Mouse (Mus musculus): ENCODE measurements around the gene Dynlt1b. TPM values are rescaled to one million over a fixed set of nuclear protein-coding genes. Genes with fewer than 3 reads are reported as not detected.
"Not testable (repeated sequence)": the region's sequence is repeated elsewhere in the genome, so short reads cannot be mapped to it uniquely, and the experiment has no call there.

Gene Dynlt1b
- total and polyA plus RNA-seq, 2 experiments, result 37.4 to 56.6 TPM

DNA sequence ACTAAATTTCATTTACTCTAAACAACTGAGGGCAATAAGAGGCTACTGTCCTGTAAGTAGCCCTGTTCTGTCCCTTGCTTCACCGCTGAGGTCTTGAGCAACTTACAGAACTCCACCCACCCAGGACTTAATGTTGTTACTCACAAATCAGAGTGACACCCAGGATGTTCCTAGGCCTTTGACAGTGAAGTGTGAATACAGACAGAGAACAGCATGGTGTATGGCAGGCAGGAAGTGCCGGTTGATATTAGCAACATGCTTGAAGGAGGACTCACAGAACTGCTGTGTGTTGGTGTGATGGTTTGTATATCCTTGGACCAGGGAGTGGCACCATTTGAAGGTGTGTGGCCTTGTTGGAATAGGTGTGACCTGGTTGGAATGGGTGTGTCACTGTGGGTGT is 9.4 kb upstream of the Dynlt1b start:
- not testable (repeated sequence) for DNase-seq (ENCODE audit: extremely low read depth, low read depth, low spot score); H3K4me3 ChIP-seq (ENCODE audit: insufficient read depth, low read depth, low read length); H3K79me2 ChIP-seq (ENCODE audit: control insufficient read depth, insufficient read depth, low read length); H3K27me3 ChIP-seq (ENCODE audit: control insufficient read depth, insufficient read depth, low read length); H3K9ac ChIP-seq (ENCODE audit: low read depth, low read length); H3K36me3 ChIP-seq (ENCODE audit: control insufficient read depth, insufficient read depth, low read length); H3K4me1 ChIP-seq (ENCODE audit: control insufficient read depth, insufficient read depth, low read length); H3K27ac ChIP-seq (replicated peaks; ENCODE audit: insufficient read depth, low read depth, low read length)
- 99% methylated on average over 2 of the region's 2 CpGs for WGBS

DNA sequence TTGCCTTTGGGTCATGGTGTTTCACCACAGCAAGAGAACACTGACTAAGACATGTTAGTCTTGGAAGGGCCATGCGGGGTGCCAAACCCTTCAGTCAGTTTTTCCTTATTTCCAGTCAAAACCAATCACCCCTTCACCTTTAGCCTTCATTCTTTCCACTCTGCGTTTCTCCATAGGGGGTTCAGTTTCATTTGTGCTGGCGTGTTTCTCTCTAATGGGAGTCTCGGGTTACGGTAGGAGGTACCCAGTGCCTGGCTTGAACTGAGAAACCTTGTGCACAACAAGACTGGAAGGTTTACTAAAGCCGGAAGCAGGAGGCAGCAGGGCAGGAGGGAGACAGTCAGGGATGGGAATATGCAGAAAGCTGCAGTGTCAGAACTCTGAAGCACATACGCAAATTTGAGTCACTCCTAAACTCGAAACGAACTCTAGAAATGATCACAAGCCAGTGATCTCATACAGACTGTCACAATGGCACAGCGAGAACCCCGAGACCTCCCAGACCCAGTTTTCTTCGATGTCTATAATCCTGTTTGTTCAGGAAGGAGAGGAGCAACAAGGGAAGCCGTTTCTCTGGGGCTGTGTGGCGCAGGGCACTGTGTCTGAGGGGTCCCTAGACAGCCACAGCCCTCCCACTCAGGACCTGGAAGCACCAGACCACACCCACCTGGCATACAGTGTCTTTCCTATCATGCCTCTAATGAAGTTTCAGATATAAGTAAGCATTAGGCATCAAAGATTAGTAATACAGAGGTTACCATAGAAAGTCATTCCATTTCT is 8.2 kb upstream of the Dynlt1b start:
- 62% methylated on average over 13 of the region's 14 CpGs for WGBS
- not testable (repeated sequence) for H3K4me3 ChIP-seq (ENCODE audit: insufficient read depth, low read depth, low read length); H3K9ac ChIP-seq (ENCODE audit: low read depth, low read length); DNase-seq (ENCODE audit: extremely low read depth, low read depth, low spot score); H3K36me3 ChIP-seq (ENCODE audit: control insufficient read depth, insufficient read depth, low read length); H3K27me3 ChIP-seq (ENCODE audit: control insufficient read depth, insufficient read depth, low read length); H3K27ac ChIP-seq (replicated peaks; ENCODE audit: insufficient read depth, low read depth, low read length); H3K4me1 ChIP-seq (ENCODE audit: control insufficient read depth, insufficient read depth, low read length); H3K79me2 ChIP-seq (ENCODE audit: control insufficient read depth, insufficient read depth, low read length)

DNA sequence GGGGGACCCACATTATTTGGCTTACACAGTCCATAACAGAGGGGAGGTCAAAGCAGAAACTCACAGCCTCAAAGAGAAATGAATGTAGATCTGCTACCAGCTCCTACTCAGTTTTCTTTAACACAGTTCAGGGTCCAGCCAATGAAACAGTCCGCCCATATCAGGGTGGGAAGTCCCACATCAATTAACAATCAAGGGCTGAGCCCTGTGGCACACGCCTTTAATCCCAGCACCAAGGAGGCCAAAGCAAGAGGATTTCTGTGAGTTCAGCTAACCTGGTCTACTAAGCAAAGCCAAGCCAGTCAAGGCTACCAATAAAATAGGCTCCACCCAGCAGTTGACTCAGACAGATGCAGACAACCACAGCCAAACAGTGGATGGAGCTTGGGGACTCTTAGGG is 7.5 kb upstream of the Dynlt1b start:
- H3K4me3 ChIP-seq (ENCODE audit: insufficient read depth, low read depth, low read length); H3K9ac ChIP-seq (ENCODE audit: low read depth, low read length); H3K79me2 ChIP-seq (ENCODE audit: control insufficient read depth, insufficient read depth, low read length); H3K36me3 ChIP-seq (ENCODE audit: control insufficient read depth, insufficient read depth, low read length); H3K4me1 ChIP-seq (ENCODE audit: control insufficient read depth, insufficient read depth, low read length); H3K27me3 ChIP-seq (ENCODE audit: control insufficient read depth, insufficient read depth, low read length); DNase-seq (ENCODE audit: extremely low read depth, low read depth, low spot score); H3K27ac ChIP-seq (replicated peaks; ENCODE audit: insufficient read depth, low read depth, low read length): not testable (repeated sequence)
- WGBS, result 73% methylated on average over 2 of the region's 2 CpGs

DNA sequence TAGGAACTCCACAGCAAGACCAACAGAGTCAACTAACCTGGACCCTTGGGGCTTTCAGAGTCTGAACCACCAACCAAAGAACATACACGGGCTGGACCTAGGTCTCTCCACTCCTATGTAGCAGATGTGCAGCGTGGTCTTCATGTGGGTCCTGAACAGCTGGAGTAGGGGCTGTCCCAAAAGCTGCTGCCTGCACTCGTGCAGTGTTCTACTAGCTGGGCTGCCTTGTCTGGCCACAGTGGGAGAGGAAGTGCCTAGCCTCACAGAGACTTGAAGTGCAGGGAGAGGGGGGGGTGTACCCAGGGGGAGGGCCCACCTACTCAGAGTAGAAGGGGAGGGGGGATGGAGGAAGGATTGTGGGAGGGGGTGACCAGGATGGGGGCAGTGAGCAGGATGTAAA is 7.1 kb upstream of the Dynlt1b start:
- not testable (repeated sequence) for H3K27me3 ChIP-seq (ENCODE audit: control insufficient read depth, insufficient read depth, low read length); H3K4me1 ChIP-seq (ENCODE audit: control insufficient read depth, insufficient read depth, low read length); H3K36me3 ChIP-seq (ENCODE audit: control insufficient read depth, insufficient read depth, low read length); H3K79me2 ChIP-seq (ENCODE audit: control insufficient read depth, insufficient read depth, low read length); H3K4me3 ChIP-seq (ENCODE audit: insufficient read depth, low read depth, low read length); DNase-seq (ENCODE audit: extremely low read depth, low read depth, low spot score); H3K27ac ChIP-seq (replicated peaks; ENCODE audit: insufficient read depth, low read depth, low read length); H3K9ac ChIP-seq (ENCODE audit: low read depth, low read length)
- WGBS, result 78% methylated on average over 3 of the region's 3 CpGs

DNA sequence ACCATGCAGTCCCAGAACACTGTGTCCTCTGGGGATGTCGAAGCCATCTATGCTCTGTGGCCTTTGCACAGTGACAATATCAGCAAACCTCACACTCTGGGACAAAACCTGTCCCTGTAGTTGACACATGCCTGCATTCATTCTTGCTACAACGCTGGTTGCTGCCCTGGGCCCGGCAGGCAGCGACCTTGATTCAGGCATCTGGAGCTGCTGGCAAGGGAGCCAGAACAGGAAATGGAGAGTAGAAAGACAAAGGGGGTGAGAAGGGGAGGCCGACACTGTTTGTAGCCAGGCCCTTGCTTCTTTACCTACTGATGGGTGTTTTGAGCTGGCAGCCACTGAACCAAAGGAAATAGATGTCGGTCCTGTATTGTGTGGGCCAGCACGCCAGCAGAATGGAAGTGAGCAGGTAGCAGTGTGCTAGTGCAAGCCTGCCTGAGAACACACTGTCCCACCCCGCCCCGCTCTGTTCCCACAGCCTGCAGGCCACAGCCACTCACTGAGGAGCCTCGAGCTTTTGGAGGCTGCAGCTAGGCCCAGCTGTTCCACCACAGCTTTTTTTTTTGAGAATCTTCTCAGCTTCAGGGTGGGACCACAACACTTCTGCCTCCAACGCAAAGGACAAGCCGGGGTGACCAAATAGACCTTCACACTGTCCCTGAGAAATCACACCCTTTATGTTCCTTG is 5.5 kb upstream of the Dynlt1b start:
- DNase-seq (ENCODE audit: extremely low read depth, low read depth, low spot score); H3K27me3 ChIP-seq (ENCODE audit: control insufficient read depth, insufficient read depth, low read length); H3K4me1 ChIP-seq (ENCODE audit: control insufficient read depth, insufficient read depth, low read length); H3K27ac ChIP-seq (replicated peaks; ENCODE audit: insufficient read depth, low read depth, low read length); H3K79me2 ChIP-seq (ENCODE audit: control insufficient read depth, insufficient read depth, low read length); H3K4me3 ChIP-seq (ENCODE audit: insufficient read depth, low read depth, low read length); H3K9ac ChIP-seq (ENCODE audit: low read depth, low read length); H3K36me3 ChIP-seq (ENCODE audit: control insufficient read depth, insufficient read depth, low read length): not testable (repeated sequence)
- 64% methylated on average over 12 of the region's 12 CpGs for WGBS

DNA sequence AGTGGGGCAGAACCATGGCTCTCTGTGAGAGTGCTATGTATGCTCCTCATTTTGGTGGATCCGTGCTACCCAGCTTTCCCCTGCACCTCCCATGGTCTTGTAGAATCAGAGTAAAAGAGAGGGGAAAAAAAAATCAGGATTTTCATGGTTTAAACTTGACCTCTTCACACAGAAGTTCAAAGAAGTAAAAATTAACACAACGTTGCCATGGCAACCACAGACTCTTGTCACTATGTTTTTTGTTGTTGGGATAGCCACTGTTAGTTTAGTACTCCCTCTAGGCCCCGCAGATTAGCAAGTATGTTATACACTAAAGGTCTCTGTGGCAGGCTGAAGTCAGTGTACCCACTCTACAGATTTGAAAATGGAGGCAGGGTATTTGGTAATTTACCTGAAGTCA is 4.6 kb upstream of the Dynlt1b start:
- not testable (repeated sequence) for H3K36me3 ChIP-seq (ENCODE audit: control insufficient read depth, insufficient read depth, low read length); DNase-seq (ENCODE audit: extremely low read depth, low read depth, low spot score); H3K27ac ChIP-seq (replicated peaks; ENCODE audit: insufficient read depth, low read depth, low read length); H3K27me3 ChIP-seq (ENCODE audit: control insufficient read depth, insufficient read depth, low read length); H3K4me1 ChIP-seq (ENCODE audit: control insufficient read depth, insufficient read depth, low read length); H3K79me2 ChIP-seq (ENCODE audit: control insufficient read depth, insufficient read depth, low read length); H3K9ac ChIP-seq (ENCODE audit: low read depth, low read length); H3K4me3 ChIP-seq (ENCODE audit: insufficient read depth, low read depth, low read length)
- WGBS, result 82% methylated on average over 3 of the region's 3 CpGs

DNA sequence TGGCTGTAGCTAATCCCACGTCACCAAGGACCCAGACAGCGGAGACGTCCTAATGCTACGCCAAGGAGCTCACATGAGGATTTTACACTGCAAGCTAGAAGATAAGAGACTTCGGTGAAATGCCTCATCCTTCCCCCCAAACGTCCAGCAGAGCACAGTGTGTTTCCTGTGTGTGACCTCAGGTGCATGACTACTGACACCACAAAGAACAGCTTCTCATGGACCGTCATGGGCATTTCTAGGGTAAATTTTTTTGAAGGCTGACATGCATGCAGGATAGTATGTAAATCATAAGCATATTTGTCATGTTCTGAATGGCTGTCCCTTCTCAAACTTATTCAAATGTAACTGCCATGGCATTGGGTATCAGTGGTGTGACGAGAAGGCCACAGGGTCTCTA is 3.0 kb upstream of the Dynlt1b start:
- H3K9ac ChIP-seq (ENCODE audit: low read depth, low read length); H3K27me3 ChIP-seq (ENCODE audit: control insufficient read depth, insufficient read depth, low read length); H3K36me3 ChIP-seq (ENCODE audit: control insufficient read depth, insufficient read depth, low read length); DNase-seq (ENCODE audit: extremely low read depth, low read depth, low spot score); H3K4me3 ChIP-seq (ENCODE audit: insufficient read depth, low read depth, low read length); H3K27ac ChIP-seq (replicated peaks; ENCODE audit: insufficient read depth, low read depth, low read length); H3K4me1 ChIP-seq (ENCODE audit: control insufficient read depth, insufficient read depth, low read length); H3K79me2 ChIP-seq (ENCODE audit: control insufficient read depth, insufficient read depth, low read length): not testable (repeated sequence)
- 80% methylated on average over 6 of the region's 8 CpGs for WGBS

DNA sequence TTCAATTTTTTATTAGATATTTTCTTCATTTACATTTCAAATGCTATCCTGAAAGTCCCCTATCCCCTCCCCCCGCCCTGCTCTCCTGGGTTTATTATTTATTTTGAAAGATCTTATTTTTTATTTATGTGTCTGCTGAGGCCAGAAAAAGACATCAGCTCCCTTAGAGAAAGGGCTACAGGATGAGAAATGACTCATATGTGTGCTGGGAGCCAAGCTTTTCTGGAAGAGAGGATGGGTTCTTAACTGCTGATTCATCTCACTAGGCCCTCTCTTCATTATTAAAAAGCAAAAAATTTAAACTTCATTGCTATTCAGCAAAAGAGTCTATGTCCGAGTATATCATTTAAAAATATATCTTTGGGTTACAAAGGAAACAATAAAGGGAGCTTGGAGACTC is 986 bp upstream of the Dynlt1b start:
- H3K4me1 ChIP-seq (ENCODE audit: control insufficient read depth, insufficient read depth, low read length); DNase-seq (ENCODE audit: extremely low read depth, low read depth, low spot score); H3K9ac ChIP-seq (ENCODE audit: low read depth, low read length); H3K27me3 ChIP-seq (ENCODE audit: control insufficient read depth, insufficient read depth, low read length); H3K4me3 ChIP-seq (ENCODE audit: insufficient read depth, low read depth, low read length); H3K79me2 ChIP-seq (ENCODE audit: control insufficient read depth, insufficient read depth, low read length); H3K27ac ChIP-seq (replicated peaks; ENCODE audit: insufficient read depth, low read depth, low read length); H3K36me3 ChIP-seq (ENCODE audit: control insufficient read depth, insufficient read depth, low read length): not testable (repeated sequence)
- WGBS, result 84% methylated on average over 2 of the region's 2 CpGs

DNA sequence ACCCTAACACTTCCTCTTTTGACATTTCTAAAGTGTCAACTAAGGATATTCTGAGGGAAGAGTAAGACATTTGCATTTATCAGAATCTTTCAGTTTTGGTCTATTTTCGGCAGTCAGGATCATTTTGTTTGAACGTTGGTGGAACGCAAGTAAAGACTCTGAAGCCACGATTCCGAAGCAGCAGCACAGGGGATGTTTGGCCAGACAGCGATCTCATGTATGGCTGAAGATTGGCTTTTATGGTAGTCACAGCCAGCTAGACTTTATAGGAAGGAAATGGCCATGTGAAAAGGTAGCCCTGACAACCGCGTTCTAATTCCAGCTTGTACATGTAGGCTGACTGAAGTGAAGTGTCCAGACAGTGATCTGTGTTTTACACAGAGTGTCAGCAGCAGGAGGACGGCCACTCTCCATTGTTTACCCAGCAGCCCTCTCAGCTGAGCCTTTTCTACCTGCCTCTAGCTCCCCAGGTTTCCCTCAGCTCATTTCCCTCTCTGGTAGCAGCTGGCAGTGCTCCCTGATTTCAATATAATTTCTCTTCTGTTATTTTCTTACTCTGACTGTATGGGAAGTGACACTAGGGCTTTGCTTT is 594 bp downstream of the Dynlt1b start:
- not testable (repeated sequence) for H3K36me3 ChIP-seq (ENCODE audit: control insufficient read depth, insufficient read depth, low read length); H3K79me2 ChIP-seq (ENCODE audit: control insufficient read depth, insufficient read depth, low read length); H3K27me3 ChIP-seq (ENCODE audit: control insufficient read depth, insufficient read depth, low read length); H3K27ac ChIP-seq (replicated peaks; ENCODE audit: insufficient read depth, low read depth, low read length); DNase-seq (ENCODE audit: extremely low read depth, low read depth, low spot score); H3K4me1 ChIP-seq (ENCODE audit: control insufficient read depth, insufficient read depth, low read length)
- Histone ChIP-seq H3K9ac (ENCODE audit: low read depth, low read length) (peak overlapping the region; percentile 71), H3K4me3 (ENCODE audit: insufficient read depth, low read depth, low read length) (peak overlapping the region; percentile 46; the same call in 1 of the 2 replicates)
- 3% methylated on average over 9 of the region's 9 CpGs for WGBS
